Mouse (Mus musculus) heart, embryonic 10.5 days (tissue): ENCODE data around the gene Dnaja4. TPM values are rescaled to one million over a fixed set of nuclear protein-coding genes. Genes with fewer than 3 reads are reported as not detected.

Experiments used
- DNase-seq: peaks from one replicate; pipeline ENCODE4 v3.0.0-alpha.2; 2017; ENCODE audit warnings: low spot score
- H3K27ac ChIP-seq: fragments of 300-500 bp; sonication (generic); 2 replicates; pipeline ENCODE4 v1.5.1; 2016; ENCODE audit warnings: mild to moderate bottlenecking
- H3K27me3 ChIP-seq: fragments of 300-500 bp; sonication (generic); 2 replicates; pipeline ENCODE4 v1.6.1; 2016; ENCODE audit warnings: mild to moderate bottlenecking; ENCODE audit not compliant: poor library complexity, insufficient read depth, severe bottlenecking
- H3K36me3 ChIP-seq: fragments of 300-500 bp; sonication (generic); 2 replicates; pipeline ENCODE4 v1.6.1; 2016; ENCODE audit warnings: mild to moderate bottlenecking, moderate library complexity
- H3K4me1 ChIP-seq: fragments of 300-500 bp; sonication (generic); 2 replicates; pipeline ENCODE4 v1.6.1; 2016; ENCODE audit warnings: mild to moderate bottlenecking
- H3K4me3 ChIP-seq: fragments of 300-500 bp; sonication (generic); 2 replicates; pipeline ENCODE4 v1.5.1; 2016; ENCODE audit warnings: mild to moderate bottlenecking, moderate library complexity
- H3K9me3 ChIP-seq: fragments of 300-500 bp; sonication (generic); 2 replicates; pipeline ENCODE4 v1.6.1; 2016; ENCODE audit warnings: mild to moderate bottlenecking, moderate library complexity
- WGBS: fragments of 180-500 bp; shearing (Covaris S2); methylation state at CpG from one replicate; pipeline ENCODE4 v1.1.7; 2016; 5-methylcytosine and 5-hydroxymethylcytosine counted together
- polyA plus RNA-seq: library from polyadenylated mRNA; unstranded; fragments of >200 nt; fragmentation: Nextera tagmentation; extraction: Ambion mirVana; gene quantifications from 2 replicates; pipeline ENCODE4 v1.2.1, GENCODE M21; 2016

The Dnaja4 gene
- polyA plus RNA-seq, 1 experiment from 2014 or later, result 9.7 TPM

DNA sequence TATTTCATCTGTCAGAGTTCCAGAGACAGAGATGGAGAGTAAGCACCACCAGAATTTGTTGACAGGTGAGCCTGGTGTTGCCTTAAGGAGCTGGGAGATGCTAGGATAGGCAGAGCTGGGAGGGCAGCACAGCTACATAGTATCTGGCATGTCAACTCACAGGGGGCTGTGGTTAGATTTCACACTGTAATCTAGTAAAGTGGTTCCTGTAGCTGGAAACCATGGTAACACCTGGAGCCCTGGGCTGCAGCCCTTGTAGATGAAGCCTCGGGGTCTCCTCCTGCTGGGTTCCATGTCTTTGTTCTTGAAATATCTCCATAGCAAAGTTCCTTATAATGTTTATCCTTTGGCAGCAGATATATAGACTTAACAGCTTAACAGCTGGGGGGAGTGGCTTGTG, 6.9 kb downstream of the Dnaja4 start:
- Histone ChIP-seq H3K27ac (no peak overlapping the region), H3K4me1 (peaks cover 42% of the 10 kb centered on the region), H3K27me3 (0 out of 2 replicates have a peak, but pooled peaks cover 7% of the 10 kb centered on the region), H3K9me3 (no peaks in the 10 kb centered on the region), H3K4me3 (no peak overlapping the region), H3K36me3 (peaks cover 13% of the 10 kb centered on the region)
- DNase-seq, result no peak
- 41% methylated on average over 1 of the region's 1 CpGs for WGBS

DNA sequence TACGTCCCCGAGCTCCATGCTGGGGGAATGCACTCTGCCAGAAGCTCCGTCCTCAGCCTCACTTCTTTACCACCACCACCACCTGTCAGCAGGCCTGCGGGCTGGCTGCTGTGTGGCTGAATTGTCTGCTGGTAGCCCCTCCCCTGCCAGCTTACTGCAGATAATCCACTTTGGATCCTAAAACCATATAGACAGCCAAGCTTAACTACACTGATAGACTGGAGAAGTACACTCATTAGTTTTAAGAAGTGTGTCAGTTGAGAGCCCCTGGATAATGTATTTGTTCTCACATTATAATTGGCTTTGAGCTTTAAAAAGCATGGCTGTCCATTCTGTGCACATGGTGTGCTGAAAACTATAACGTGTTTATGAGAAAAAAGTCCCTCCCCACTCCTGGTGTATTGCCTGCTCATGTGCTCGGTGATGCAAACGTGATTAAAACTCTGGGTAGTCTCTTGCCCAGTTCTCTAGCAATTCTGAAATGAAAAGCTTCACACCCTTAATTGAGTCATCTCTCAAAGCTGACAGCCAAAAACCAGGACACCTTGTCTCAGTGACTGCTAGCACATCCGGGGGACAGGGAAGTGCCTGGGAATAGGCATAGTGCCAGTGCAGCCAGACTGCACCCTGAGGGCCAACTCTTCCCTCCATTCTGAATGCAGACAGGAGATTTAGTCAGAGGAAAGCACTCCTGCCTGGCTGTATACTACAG, 8.8 kb downstream of the Dnaja4 start:
- Histone ChIP-seq H3K4me3 (no peak overlapping the region), H3K4me1 (peaks cover 27% of the 10 kb centered on the region), H3K27ac (no peak overlapping the region), H3K36me3 (peaks cover 32% of the 10 kb centered on the region), H3K9me3 (no peaks in the 10 kb centered on the region), H3K27me3 (no peaks in the 10 kb centered on the region)
- DNase-seq, result no peak
- 52% methylated on average over 8 of the region's 8 CpGs for WGBS

DNA sequence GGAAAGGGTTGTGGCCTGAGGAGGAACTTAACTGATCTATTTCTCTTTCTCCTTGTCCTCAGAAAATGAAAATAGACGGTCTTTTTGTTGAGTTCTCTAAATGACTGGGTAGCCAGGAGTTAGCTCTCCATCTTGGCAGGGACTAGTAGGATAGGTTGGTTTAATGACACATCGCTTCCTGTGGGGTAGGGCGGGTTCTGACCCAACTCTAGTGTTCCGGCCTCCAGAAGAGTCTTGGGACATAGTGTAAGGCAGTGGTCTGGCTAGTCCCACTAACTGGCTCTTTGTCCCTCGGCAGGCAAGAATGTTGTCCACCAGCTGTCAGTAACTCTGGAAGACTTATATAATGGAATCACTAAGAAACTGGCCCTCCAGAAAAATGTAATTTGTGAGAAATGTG, 9.4 kb downstream of the Dnaja4 start:
- Histone ChIP-seq H3K27ac (no peak overlapping the region), H3K9me3 (no peaks in the 10 kb centered on the region), H3K4me1 (peaks cover 21% of the 10 kb centered on the region), H3K36me3 (peaks cover 38% of the 10 kb centered on the region), H3K27me3 (no peaks in the 10 kb centered on the region), H3K4me3 (no peak overlapping the region)
- DNase-seq, result no peak
- WGBS, result 81% methylated on average over 5 of the region's 5 CpGs

DNA sequence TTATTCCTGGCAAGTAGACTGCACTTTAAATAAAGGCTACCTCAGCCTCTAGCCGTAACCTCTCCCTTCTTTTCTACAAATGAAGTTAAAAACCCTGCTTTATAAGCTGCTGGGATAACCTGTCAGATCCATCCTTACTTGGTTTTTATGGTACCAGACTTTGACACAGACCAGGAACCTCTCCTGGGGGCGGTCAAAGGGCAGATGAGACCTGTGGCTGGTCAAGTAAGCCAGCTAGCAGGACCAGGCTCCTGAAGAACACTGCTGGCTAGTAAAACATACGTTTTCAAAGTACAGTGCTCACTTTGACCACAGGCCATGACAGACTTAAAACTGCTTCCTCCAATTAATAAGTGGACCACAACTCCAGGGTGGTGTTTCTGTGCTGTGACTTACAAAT, 17.1 kb downstream of the Dnaja4 start:
- 90% methylated on average over 3 of the region's 3 CpGs for WGBS
- no peak for DNase-seq
- Histone ChIP-seq H3K4me1 (no peaks in the 10 kb centered on the region), H3K9me3 (no peaks in the 10 kb centered on the region), H3K36me3 (peaks cover 92% of the 10 kb centered on the region), H3K27ac (no peak overlapping the region), H3K27me3 (no peaks in the 10 kb centered on the region), H3K4me3 (no peak overlapping the region)

DNA sequence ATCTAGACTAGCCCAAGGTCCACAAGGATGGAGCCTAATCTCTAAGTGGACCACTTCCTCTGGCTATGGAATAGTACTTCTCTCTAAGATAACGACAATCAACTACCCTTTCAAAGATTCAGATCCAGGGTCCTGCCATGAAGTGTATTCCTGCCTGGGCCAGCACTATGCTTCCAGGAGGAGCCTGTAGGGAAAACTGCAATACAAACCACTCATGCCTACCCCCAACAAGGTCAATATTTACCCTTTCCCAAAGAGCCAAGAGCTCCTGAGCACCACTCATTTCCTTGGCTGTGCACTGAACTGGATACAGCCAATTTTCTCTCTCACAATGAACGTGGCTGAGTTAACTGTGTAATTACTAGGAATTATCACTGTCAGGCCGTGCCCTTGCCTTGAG, 18.9 kb downstream of the Dnaja4 start:
- H3K9me3 ChIP-seq, result no peaks in the 10 kb centered on the region
- no peak overlapping the region for H3K27ac ChIP-seq
- no peaks in the 10 kb centered on the region for H3K4me1 ChIP-seq
- peaks cover 88% of the 10 kb centered on the region for H3K36me3 ChIP-seq
- DNase-seq, result no peak
- H3K27me3 ChIP-seq, result no peaks in the 10 kb centered on the region
- no peak overlapping the region for H3K4me3 ChIP-seq
- 88% methylated on average over 3 of the region's 3 CpGs for WGBS

DNA sequence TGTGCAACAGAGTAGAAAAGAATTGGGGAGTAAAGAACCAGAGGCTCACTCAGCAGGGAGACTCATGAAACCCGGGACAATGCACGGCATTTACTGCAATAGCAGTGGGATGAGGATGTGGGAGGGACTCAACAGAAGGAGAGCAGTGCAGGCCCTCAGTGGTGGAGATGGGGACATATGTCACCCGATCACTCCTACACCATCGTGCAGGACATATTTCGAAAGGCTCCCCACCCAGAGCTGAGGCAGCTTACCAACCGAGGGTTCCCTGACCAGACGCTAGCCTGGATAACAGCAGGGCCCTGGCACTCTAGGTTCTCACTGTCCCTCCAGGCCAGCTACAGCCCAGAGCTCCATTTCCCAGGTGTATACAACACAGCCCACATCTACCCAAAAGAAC, 23.5 kb downstream of the Dnaja4 start:
- Histone ChIP-seq H3K27ac (no peak overlapping the region), H3K4me3 (no peak overlapping the region), H3K4me1 (no peaks in the 10 kb centered on the region), H3K36me3 (peaks cover 92% of the 10 kb centered on the region), H3K9me3 (no peaks in the 10 kb centered on the region), H3K27me3 (no peaks in the 10 kb centered on the region)
- DNase-seq, result no peak
- 88% methylated on average over 7 of the region's 7 CpGs for WGBS

DNA sequence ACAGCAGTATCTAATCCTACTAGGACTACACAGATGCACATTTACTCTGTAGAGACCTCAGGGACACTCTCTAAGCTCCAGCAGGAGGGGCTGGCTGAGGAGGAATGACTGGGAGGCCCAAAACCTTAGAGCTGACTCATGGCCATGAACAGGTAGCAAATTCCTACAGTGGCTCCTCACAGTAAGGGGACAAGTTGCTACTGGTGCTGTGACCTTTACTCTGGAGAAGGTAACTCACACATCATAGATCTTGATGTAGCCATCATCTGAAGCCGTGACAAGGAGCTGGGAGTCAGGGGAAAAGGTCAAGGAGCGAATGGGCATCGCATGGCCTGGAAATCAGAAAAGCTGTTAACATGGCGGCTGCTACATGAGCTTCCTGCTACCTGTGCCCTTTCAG, 23.9 kb downstream of the Dnaja4 start:
- no peak for DNase-seq
- WGBS, result 95% methylated on average over 4 of the region's 4 CpGs
- H3K36me3 ChIP-seq, result peaks cover 92% of the 10 kb centered on the region
- no peaks in the 10 kb centered on the region for H3K4me1 ChIP-seq
- H3K9me3 ChIP-seq, result no peaks in the 10 kb centered on the region
- H3K27me3 ChIP-seq, result no peaks in the 10 kb centered on the region
- no peak overlapping the region for H3K4me3 ChIP-seq
- H3K27ac ChIP-seq, result no peak overlapping the region

DNA sequence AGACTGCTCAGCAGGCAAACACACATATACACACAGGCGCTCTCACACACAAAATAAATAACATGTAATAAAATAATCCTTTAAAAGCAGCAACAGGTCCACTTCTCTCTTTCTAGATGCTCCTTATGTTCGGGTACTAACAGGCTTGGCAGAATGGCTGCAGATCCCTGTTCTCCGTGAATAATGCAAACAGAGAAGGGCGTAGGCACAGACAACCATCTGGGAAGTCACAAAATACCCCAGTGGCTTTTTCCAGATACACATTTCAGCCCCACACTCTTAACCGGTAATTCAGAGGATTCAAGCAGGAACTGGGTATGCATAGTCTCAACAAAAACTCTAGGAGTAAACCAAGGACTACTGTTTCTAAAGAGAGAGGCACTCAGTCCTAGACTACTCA, 27.6 kb downstream of the Dnaja4 start:
- 85% methylated on average over 5 of the region's 5 CpGs for WGBS
- no peak for DNase-seq
- H3K36me3 ChIP-seq, result peaks cover 93% of the 10 kb centered on the region
- no peaks in the 10 kb centered on the region for H3K9me3 ChIP-seq
- no peaks in the 10 kb centered on the region for H3K4me1 ChIP-seq
- H3K4me3 ChIP-seq, result no peak overlapping the region
- no peak overlapping the region for H3K27ac ChIP-seq
- H3K27me3 ChIP-seq, result no peaks in the 10 kb centered on the region

DNA sequence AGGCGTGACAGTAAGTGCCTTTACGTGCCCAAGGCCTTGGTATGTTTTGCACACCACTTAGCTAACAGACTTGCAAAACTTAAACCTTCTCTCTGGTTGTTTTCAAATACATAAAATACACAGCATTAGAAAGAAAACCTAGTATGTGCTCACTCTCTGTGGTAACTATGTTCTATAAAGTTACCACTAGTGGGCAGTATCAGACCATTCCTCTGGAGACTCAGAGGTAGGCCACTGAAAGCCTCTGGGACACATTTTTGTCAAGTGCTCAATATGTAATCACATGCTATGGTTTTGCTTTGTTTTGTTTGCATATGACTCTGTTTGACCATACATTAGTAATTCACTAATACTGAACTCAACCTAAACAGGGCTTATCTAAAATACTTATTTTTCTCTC, 33.4 kb downstream of the Dnaja4 start:
- peaks cover 14% of the 10 kb centered on the region for H3K4me1 ChIP-seq
- no peaks in the 10 kb centered on the region for H3K27me3 ChIP-seq
- no peaks in the 10 kb centered on the region for H3K9me3 ChIP-seq
- H3K27ac ChIP-seq, result no peak overlapping the region
- peaks cover 35% of the 10 kb centered on the region for H3K36me3 ChIP-seq
- 90% methylated on average over 2 of the region's 2 CpGs for WGBS
- no peak overlapping the region for H3K4me3 ChIP-seq
- DNase-seq, result no peak

DNA sequence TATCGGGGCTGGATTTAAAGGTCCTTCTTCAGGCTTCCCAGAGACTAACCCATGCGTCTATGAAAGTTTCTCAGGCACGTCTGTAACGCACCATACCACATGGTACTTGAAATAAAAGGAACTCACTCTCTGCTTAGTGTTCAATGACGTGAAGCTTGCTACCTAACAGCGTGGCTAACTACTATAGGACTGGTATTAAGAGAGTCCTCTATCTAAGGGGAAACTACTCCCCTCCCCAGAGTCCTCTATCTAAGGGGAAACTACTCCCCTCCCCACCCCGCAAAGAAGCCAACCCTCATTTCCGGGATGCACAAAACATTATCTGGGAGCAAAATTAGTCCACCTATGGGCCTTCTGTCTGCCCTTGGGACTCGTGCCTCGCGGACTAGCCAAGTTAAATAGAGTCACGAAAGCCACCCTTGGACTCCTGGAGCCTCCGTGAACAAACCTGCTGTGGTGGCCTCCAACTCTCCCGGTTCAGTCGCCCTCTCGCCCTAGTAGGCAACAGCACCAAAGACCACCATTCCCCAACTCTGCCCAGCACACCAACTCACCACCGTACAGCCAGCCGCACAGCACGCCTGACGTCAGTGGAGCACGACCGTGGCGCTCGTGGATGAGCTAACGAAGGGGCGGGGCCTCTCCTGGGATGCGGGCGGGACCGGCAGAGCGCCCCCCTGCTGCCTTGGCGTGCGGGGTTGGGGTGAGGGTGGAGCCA, 35.4 kb downstream of the Dnaja4 start, which contains the start of gene Wdr61:
TSS of gene Wdr61 (minus strand) at position 599 of the 718 bp plus-strand sequence.
- H3K27ac ChIP-seq, result peak within 1 kb of the TSS; percentile 91
- no peaks in the 10 kb centered on the region for H3K9me3 ChIP-seq
- no peaks in the 10 kb centered on the region for H3K27me3 ChIP-seq
- WGBS, result 1% methylated on average over 32 of the region's 32 CpGs
- peaks cover 16% of the 10 kb centered on the region for H3K36me3 ChIP-seq
- peaks cover 14% of the 10 kb centered on the region for H3K4me1 ChIP-seq
- peak within 1 kb of the TSS; percentile 82 for H3K4me3 ChIP-seq
- peak; percentile 99 for DNase-seq

DNA sequence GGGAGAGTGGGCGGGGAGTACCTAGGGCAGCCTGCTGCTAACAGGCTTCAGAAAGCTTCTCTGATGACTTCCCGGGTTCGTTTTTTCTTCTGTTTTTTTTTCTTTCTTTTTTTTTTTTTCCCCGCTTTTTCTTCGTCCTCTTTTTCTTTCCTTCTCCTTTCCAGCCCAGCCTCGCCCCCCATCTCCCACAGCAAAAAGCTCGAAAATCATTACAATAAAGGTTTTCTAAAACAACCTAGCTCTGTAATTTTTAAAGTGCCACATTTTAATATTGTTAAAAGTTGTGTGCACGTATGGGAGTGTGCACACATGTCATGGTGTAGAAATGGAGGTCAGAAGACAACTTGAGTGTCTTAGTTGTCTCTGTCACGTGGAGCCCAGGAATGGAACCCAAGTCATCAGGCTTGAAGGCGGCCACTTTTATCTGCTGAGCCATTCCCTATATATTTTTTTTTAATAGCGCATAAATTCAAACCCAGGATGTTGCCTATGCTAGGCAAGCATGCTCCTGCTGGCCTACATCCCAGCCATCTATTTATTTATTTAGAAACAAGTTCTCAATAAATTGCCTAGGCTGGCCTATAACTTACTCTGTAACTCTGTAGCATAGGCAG, 36.1 kb downstream of the Dnaja4 start:
- H3K27me3 ChIP-seq, result no peaks in the 10 kb centered on the region
- WGBS, result 22% methylated on average over 11 of the region's 11 CpGs
- no peak for DNase-seq
- H3K36me3 ChIP-seq, result peaks cover 9% of the 10 kb centered on the region; the same call in 1 of the 2 replicates
- peaks cover 14% of the 10 kb centered on the region for H3K4me1 ChIP-seq
- peak overlapping the region; percentile 82 for H3K4me3 ChIP-seq
- no peaks in the 10 kb centered on the region for H3K9me3 ChIP-seq
- H3K27ac ChIP-seq, result peak overlapping the region; percentile 91

DNA sequence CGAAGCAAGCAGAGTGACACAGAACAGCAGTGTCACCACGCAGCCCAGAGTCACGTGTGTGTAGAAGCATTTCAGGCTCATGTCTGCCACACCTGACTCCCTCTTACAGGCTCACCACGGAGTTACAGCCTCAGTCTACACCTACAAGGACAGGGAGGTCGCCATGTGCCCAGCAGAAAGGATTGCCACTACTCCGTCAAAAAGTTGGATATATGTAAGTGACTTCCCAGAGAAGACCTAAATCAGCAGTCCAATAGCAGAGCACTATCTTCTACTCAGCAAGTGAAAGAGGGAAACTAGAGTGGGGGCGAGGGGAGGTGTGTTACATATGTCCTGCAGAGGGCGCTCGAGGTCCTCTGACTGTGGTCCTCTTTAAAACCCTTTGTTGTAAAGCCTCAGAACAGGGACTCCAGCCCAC, 37.6 kb downstream of the Dnaja4 start:
- Histone ChIP-seq H3K4me3 (peak overlapping the region; percentile 20; the same call in 1 of the 2 replicates), H3K4me1 (peaks cover 14% of the 10 kb centered on the region), H3K27me3 (no peaks in the 10 kb centered on the region), H3K27ac (0 out of 2 replicates have a peak overlapping the region, but pooled peaks have one; percentile 2), H3K9me3 (no peaks in the 10 kb centered on the region), H3K36me3 (no peaks in the 10 kb centered on the region)
- 17% methylated on average over 9 of the region's 9 CpGs for WGBS
- DNase-seq, result peak; percentile 87

DNA sequence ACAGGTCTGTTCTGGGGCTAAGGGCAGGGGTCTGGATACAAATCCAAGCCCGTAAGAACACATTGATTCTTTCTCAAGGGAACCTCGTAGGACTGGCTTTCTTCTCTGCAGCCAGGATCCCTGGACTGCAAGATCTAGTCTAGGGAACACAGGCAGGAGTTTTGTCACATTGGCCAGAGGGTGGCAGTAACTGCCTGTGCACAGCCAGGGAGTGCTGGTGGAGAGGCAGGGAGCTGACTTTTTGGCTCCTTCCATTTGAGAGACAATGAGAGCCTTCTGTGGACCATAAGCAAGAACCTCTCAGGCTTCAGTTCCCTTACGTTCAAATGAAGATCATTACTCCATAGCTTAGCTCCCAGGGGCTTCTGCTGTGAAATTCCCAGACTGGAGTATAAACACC, 39.7 kb downstream of the Dnaja4 start:
- H3K27ac ChIP-seq, result no peak overlapping the region
- H3K36me3 ChIP-seq, result no peaks in the 10 kb centered on the region
- peaks cover 6% of the 10 kb centered on the region; the same call in 1 of the 2 replicates for H3K27me3 ChIP-seq
- DNase-seq, result peak; percentile 83
- H3K4me1 ChIP-seq, result peaks cover 8% of the 10 kb centered on the region
- no peak overlapping the region for H3K4me3 ChIP-seq
- no peaks in the 10 kb centered on the region for H3K9me3 ChIP-seq
- WGBS, result 33% methylated on average over 3 of the region's 3 CpGs
